Mouse (Mus musculus): Measurements from ENCODE around the gene Thtpa.

DNA sequence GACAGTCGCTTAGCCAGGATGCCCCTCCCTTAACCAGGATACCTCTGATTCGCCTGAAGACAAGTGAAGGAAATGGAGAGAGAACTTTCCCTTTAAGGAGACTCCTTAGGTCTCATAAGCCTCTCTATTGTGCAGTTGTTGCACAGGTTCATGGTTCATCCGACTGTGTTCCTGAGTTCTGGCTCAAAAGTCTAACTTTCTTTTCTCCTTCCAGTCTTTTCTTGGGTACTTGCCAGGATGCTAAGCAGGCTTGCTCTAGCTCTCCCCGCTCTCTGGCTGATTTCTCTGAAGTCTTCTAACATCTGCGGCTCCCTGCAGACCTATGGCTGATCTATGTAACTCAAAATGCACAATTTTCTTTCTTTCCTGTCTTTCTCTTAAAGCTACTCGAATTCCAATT is 11.1 kb upstream of the Thtpa start:
- TF ChIP-seq TAL1 (IDR thresholded peaks at IDR 0.05; ENCODE audit: low read length) (no peak), GATA1 (IDR thresholded peaks at IDR 0.05; ENCODE audit: low read length) (no peak)

Data from erythroblast, embryonic 14.5 days (primary cell).